In the genomic region with DNA sequence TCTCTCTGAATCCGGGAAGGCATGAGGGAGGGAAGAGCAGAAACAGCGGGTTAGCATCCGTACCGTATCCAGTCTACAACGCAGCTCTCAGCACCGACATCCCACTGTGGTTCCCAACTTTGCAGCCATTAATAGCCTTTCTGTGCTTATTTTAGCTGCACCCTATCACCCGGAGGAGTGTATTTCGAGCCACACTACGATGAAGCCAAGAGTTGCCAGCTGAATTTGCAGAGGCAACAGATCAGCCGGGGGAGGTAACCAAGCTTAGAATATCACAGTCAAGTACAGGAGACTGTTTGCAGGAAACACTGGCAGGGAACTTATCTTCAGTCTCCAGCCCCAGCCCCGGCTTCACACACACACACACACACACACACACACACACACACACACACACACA, we compare ENCODE assay signal across 11 mouse cellular contexts.
DNase-seq lines count a peak whose midpoint lies in the region; ATAC-seq and TF ChIP-seq lines count a peak whose summit lies in the region.
"Had no signal": no experiment of that assay in that cellular context is flagged by ENCODE, and none has a peak within 500 bp of the region (broad histone marks: within the 10 kb centered on the region; RNA-seq: fewer than 3 reads in every experiment).

No protein-coding gene starts in this region.

- intact Hi-C loops in left cerebral cortex, postnatal 25 days (cut with DNase I) = loop anchor here (2.0 to 10.0 kb wide), 2 partner anchors 21 to 149 kb away; a partner anchor contains a TSS

- peak; percentile 82 for ATAC-seq in heart, embryonic 15.5 days (replicated peaks; ENCODE audit: insufficient number of reproducible peaks, insufficient read depth, low FRiP score, low read depth)
- ATAC-seq in midbrain, embryonic 16.5 days = no peak
- no peak for ATAC-seq in hindbrain, postnatal 0 days

- H3K9me3 ChIP-seq in heart, embryonic 15.5 days (replicated peaks) = no peaks in the 10 kb centered on the region
- H3K9me3 ChIP-seq in midbrain, embryonic 16.5 days (replicated peaks; ENCODE audit: control insufficient read depth, low read length, poor library complexity, severe bottlenecking) = no peaks in the 10 kb centered on the region
- H3K9me3 ChIP-seq in hindbrain, postnatal 0 days (ENCODE audit: low read length) = no peaks in the 10 kb centered on the region
- H3K9me3 ChIP-seq: embryonic facial prominence, embryonic 12.5 days had no signal

- H3K4me2 ChIP-seq in heart, embryonic 15.5 days = peak overlapping the region; percentile 55
- H3K4me2 ChIP-seq in midbrain, embryonic 16.5 days (ENCODE audit: low read length) = no peak overlapping the region
- no peak overlapping the region for H3K4me2 ChIP-seq in hindbrain, postnatal 0 days (ENCODE audit: low read depth, low read length)
- H3K4me2 ChIP-seq: embryonic facial prominence, embryonic 12.5 days had no signal

- no peaks in the 10 kb centered on the region for H3K36me3 ChIP-seq in heart, embryonic 15.5 days
- no peaks in the 10 kb centered on the region for H3K36me3 ChIP-seq in midbrain, embryonic 16.5 days (ENCODE audit: control insufficient read depth, insufficient read depth, low read length)
- no peaks in the 10 kb centered on the region for H3K36me3 ChIP-seq in hindbrain, postnatal 0 days (ENCODE audit: insufficient read depth, low read length)
- H3K36me3 ChIP-seq: embryonic facial prominence, embryonic 12.5 days had no signal

- peak overlapping the region; percentile 33 for H3K4me3 ChIP-seq in heart, embryonic 15.5 days
- H3K4me3 ChIP-seq in midbrain, embryonic 16.5 days (ENCODE audit: low read depth, low read length) = no peak overlapping the region
- no peak overlapping the region for H3K4me3 ChIP-seq in hindbrain, postnatal 0 days (ENCODE audit: low read length)
- H3K4me3 ChIP-seq: embryonic facial prominence, embryonic 12.5 days had no signal

- H3K9ac ChIP-seq in heart, embryonic 15.5 days = no peak overlapping the region
- no peak overlapping the region for H3K9ac ChIP-seq in midbrain, embryonic 16.5 days (ENCODE audit: low read depth, low read length)
- no peak overlapping the region for H3K9ac ChIP-seq in hindbrain, postnatal 0 days (replicated peaks; ENCODE audit: low read length)
- H3K9ac ChIP-seq: embryonic facial prominence, embryonic 12.5 days had no signal

- peak overlapping the region; percentile 92 for H3K27ac ChIP-seq in heart, embryonic 15.5 days
- H3K27ac ChIP-seq in midbrain, embryonic 16.5 days (ENCODE audit: low read length) = no peak overlapping the region
- no peak overlapping the region for H3K27ac ChIP-seq in hindbrain, postnatal 0 days
- H3K27ac ChIP-seq: embryonic facial prominence, embryonic 12.5 days had no signal

- WGBS in heart, embryonic 15.5 days = 11% methylated on average over 11 of the region's 11 CpGs
- WGBS in midbrain, embryonic 16.5 days = 84% methylated on average over 11 of the region's 11 CpGs
- WGBS in hindbrain, postnatal 0 days = 64% methylated on average over 11 of the region's 11 CpGs

- H3K27me3 ChIP-seq in heart, embryonic 15.5 days = no peaks in the 10 kb centered on the region
- no peaks in the 10 kb centered on the region for H3K27me3 ChIP-seq in midbrain, embryonic 16.5 days (ENCODE audit: control insufficient read depth, insufficient read depth, low read depth, low read length)
- no peaks in the 10 kb centered on the region for H3K27me3 ChIP-seq in hindbrain, postnatal 0 days (ENCODE audit: insufficient read depth, low read length)
- H3K27me3 ChIP-seq: embryonic facial prominence, embryonic 12.5 days had no signal

- peak; percentile 35 for DNase-seq in adipocyte (ENCODE audit: low spot score)
- peak; percentile 52 to 72 for DNase-seq in frontal cortex, postnatal 14 days (ENCODE audit: low spot score in 2 of 2)
- peak; percentile 62 to 96 for DNase-seq in left cerebral cortex, postnatal 25 days (ENCODE audit: low spot score in 2 of 2)
- DNase-seq in urinary bladder, adult 2 months (ENCODE audit: low spot score) = no peak
- DNase-seq in hindbrain, postnatal 0 days (ENCODE audit: low spot score) = no peak
- DNase-seq: kidney, adult 8-10 months; lung, postnatal 36 days; thymus, postnatal 14 days had no signal

- peaks cover 46% of the 10 kb centered on the region for H3K4me1 ChIP-seq in heart, embryonic 15.5 days (replicated peaks)
- peaks cover 20% of the 10 kb centered on the region for H3K4me1 ChIP-seq in midbrain, embryonic 16.5 days (ENCODE audit: control insufficient read depth, insufficient read depth, low read length)
- peaks cover 4% of the 10 kb centered on the region; the same call in 1 of the 2 replicates for H3K4me1 ChIP-seq in hindbrain, postnatal 0 days (ENCODE audit: insufficient read depth, low read length)

- no peak for TF ChIP-seq CTCF in hindbrain, postnatal 0 days (IDR thresholded peaks at IDR 0.05; ENCODE audit: low read depth)

Comparison
In these comparisons a context has a peak if more than half of its experiments do, and no peak if none do; other contexts are left out.
1. DNase-seq: peak in adipocyte (single experiment), frontal cortex, postnatal 14 days (2 of 2) and left cerebral cortex, postnatal 25 days (2 of 2); none in urinary bladder, adult 2 months (single experiment) and hindbrain, postnatal 0 days (single experiment).